Mouse (Mus musculus) gastrocnemius, postnatal 25 days (tissue): Measurements from ENCODE around the gene Tomm40. TPM values are rescaled to one million over a fixed set of nuclear protein-coding genes. Genes with fewer than 3 reads are reported as not detected.

Source experiments
- DNase-seq: peaks from one replicate; pipeline ENCODE4 v3.0.0; 2022
- total RNA-seq, 2 experiments: library from RNA; stranded (reverse); gene quantifications; 1 replicate in 1 of 2; 2 replicates in 1 of 2; pipeline ENCODE4 v1.2.3; 2021

The Tomm40 gene
- total RNA-seq, 2 experiments from 2014 or later: 45.1 to 45.4 TPM

- no peak for DNase-seq
Measured at GRCm38 (mm10) chr7:19745971-19746370, 30.7 kb upstream of the Tomm40 start.

- DNase-seq: no peak
Measured at GRCm38 (mm10) chr7:19744590-19745385, 29.6 kb upstream of the Tomm40 start.

GRCm38 (mm10) chr7:19743791-19744190, 28.6 kb upstream of the Tomm40 start:
- no peak for DNase-seq

- no peak for DNase-seq
Measured at GRCm38 (mm10) chr7:19742468-19742867, 27.2 kb upstream of the Tomm40 start.

GRCm38 (mm10) chr7:19741329-19742031, 26.2 kb upstream of the Tomm40 start:
- DNase-seq: no peak

- no peak for DNase-seq
Measured at GRCm38 (mm10) chr7:19740269-19740668, 25.0 kb upstream of the Tomm40 start.

- no peak for DNase-seq
Measured at GRCm38 (mm10) chr7:19738771-19739170, 23.5 kb upstream of the Tomm40 start.

- no peak for DNase-seq
Measured at GRCm38 (mm10) chr7:19736389-19737057, 21.3 kb upstream of the Tomm40 start.

- no peak for DNase-seq
Measured at GRCm38 (mm10) chr7:19734178-19734666, 19.0 kb upstream of the Tomm40 start.

- DNase-seq: no peak
Measured at GRCm38 (mm10) chr7:19726541-19726940, 11.3 kb upstream of the Tomm40 start.

- no peak for DNase-seq
Measured at GRCm38 (mm10) chr7:19724167-19724566, 8.9 kb upstream of the Tomm40 start.

GRCm38 (mm10) chr7:19722754-19723195, 7.5 kb upstream of the Tomm40 start:
- DNase-seq: peak; percentile 56

GRCm38 (mm10) chr7:19719200-19719599, 4.0 kb upstream of the Tomm40 start:
- no peak for DNase-seq

- DNase-seq: no peak
Measured at GRCm38 (mm10) chr7:19718297-19718952, 3.2 kb upstream of the Tomm40 start.

GRCm38 (mm10) chr7:19717346-19717745, 2.1 kb upstream of the Tomm40 start:
- no peak for DNase-seq

GRCm38 (mm10) chr7:19716822-19717221, 1.6 kb upstream of the Tomm40 start:
- DNase-seq: no peak

GRCm38 (mm10) chr7:19716055-19716682, 931 bp upstream of the Tomm40 start:
- DNase-seq: no peak

GRCm38 (mm10) chr7:19714836-19715235, 402 bp downstream of the Tomm40 start:
- DNase-seq: no peak

GRCm38 (mm10) chr7:19713598-19713997, 1.6 kb downstream of the Tomm40 start:
- no peak for DNase-seq

- no peak for DNase-seq
Measured at GRCm38 (mm10) chr7:19713196-19713595, 2.0 kb downstream of the Tomm40 start.

GRCm38 (mm10) chr7:19712414-19712813, 2.8 kb downstream of the Tomm40 start:
- no peak for DNase-seq

GRCm38 (mm10) chr7:19710650-19711049, 4.6 kb downstream of the Tomm40 start:
- DNase-seq: no peak
